Mouse (Mus musculus): ENCODE data around the gene Ptprn2. TPM values are rescaled to one million over a fixed set of nuclear protein-coding genes. Genes with fewer than 3 reads are reported as not detected.
A peak's percentile ranks its signal among the peaks of the same experiment; 100 is the strongest.

Gene Ptprn2
- polyA plus RNA-seq, 1 experiment from 2014 or later = 24.7 TPM

DNA sequence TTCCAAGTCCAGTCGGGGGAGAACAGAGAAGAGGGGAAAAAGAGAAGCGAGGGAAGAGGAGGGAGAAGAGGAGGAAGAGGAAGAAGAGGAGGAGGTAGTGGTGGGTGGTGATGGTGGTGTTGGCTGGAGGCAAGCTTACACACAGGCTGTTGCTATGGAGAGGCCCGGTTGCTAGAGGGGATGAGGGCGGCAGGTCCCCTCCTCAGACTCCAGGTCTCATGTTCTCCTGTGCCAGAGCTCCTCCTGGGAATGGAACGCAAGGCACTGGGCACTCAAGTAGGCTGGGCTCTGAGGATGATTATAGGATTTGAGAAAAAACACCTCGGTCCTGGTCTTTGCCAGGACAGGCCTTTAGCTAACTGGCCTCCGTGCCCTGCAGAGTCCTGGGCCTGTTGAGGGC, 666.1 kb downstream of the Ptprn2 start:
- H3K27me3 ChIP-seq (ENCODE audit: control insufficient read depth, insufficient read depth, low read length) = peaks cover 54% of the 10 kb centered on the region
- no peak overlapping the region for H3K27ac ChIP-seq (ENCODE audit: low read depth, low read length)
- H3K4me1 ChIP-seq (ENCODE audit: control insufficient read depth, insufficient read depth, low read length) = peaks cover 30% of the 10 kb centered on the region
- no peaks in the 10 kb centered on the region for H3K9me3 ChIP-seq (ENCODE audit: control insufficient read depth, low read length)
- no peak overlapping the region for H3K9ac ChIP-seq (replicated peaks; ENCODE audit: low read depth, low read length)
- ATAC-seq (ENCODE audit: low read depth) = no peak
- H3K4me2 ChIP-seq (ENCODE audit: low read depth, low read length) = no peak overlapping the region
- WGBS = 13% methylated on average over 7 of the region's 7 CpGs
- H3K36me3 ChIP-seq (ENCODE audit: control insufficient read depth, insufficient read depth, low read length) = no peaks in the 10 kb centered on the region
- H3K4me3 ChIP-seq (ENCODE audit: low read depth, low read length) = no peak overlapping the region

GRCm38 (mm10) chr12:117152366-117153165, 667.0 kb downstream of the Ptprn2 start:
- peak overlapping the region; percentile 50; the same call in 1 of the 2 replicates for H3K4me3 ChIP-seq (ENCODE audit: low read depth, low read length)
- H3K27ac ChIP-seq (ENCODE audit: low read depth, low read length) = no peak overlapping the region
- no peaks in the 10 kb centered on the region for H3K36me3 ChIP-seq (ENCODE audit: control insufficient read depth, insufficient read depth, low read length)
- no peak for ATAC-seq (ENCODE audit: low read depth)
- peaks cover 31% of the 10 kb centered on the region for H3K4me1 ChIP-seq (ENCODE audit: control insufficient read depth, insufficient read depth, low read length)
- 8% methylated on average over 28 of the region's 28 CpGs for WGBS
- no peaks in the 10 kb centered on the region for H3K9me3 ChIP-seq (ENCODE audit: control insufficient read depth, low read length)
- peak overlapping the region; percentile 67; the same call in 1 of the 2 replicates for H3K4me2 ChIP-seq (ENCODE audit: low read depth, low read length)
- no peak overlapping the region for H3K9ac ChIP-seq (replicated peaks; ENCODE audit: low read depth, low read length)
- H3K27me3 ChIP-seq (ENCODE audit: control insufficient read depth, insufficient read depth, low read length) = peaks cover 54% of the 10 kb centered on the region

GRCm38 (mm10) chr12:117153166-117153480, 667.6 kb downstream of the Ptprn2 start:
- Histone ChIP-seq H3K9ac (replicated peaks; ENCODE audit: low read depth, low read length) (0 out of 2 replicates have a peak overlapping the region, but pooled peaks have one; percentile 59), H3K4me1 (ENCODE audit: control insufficient read depth, insufficient read depth, low read length) (peaks cover 35% of the 10 kb centered on the region), H3K27ac (ENCODE audit: low read depth, low read length) (no peak overlapping the region), H3K4me2 (ENCODE audit: low read depth, low read length) (peak overlapping the region; percentile 67; the same call in 1 of the 2 replicates), H3K9me3 (ENCODE audit: control insufficient read depth, low read length) (no peaks in the 10 kb centered on the region), H3K36me3 (ENCODE audit: control insufficient read depth, insufficient read depth, low read length) (no peaks in the 10 kb centered on the region), H3K4me3 (ENCODE audit: low read depth, low read length) (peak overlapping the region; percentile 50; the same call in 1 of the 2 replicates), H3K27me3 (ENCODE audit: control insufficient read depth, insufficient read depth, low read length) (peaks cover 54% of the 10 kb centered on the region)
- WGBS = 2% methylated on average over 8 of the region's 8 CpGs
- no peak for ATAC-seq (ENCODE audit: low read depth)

DNA sequence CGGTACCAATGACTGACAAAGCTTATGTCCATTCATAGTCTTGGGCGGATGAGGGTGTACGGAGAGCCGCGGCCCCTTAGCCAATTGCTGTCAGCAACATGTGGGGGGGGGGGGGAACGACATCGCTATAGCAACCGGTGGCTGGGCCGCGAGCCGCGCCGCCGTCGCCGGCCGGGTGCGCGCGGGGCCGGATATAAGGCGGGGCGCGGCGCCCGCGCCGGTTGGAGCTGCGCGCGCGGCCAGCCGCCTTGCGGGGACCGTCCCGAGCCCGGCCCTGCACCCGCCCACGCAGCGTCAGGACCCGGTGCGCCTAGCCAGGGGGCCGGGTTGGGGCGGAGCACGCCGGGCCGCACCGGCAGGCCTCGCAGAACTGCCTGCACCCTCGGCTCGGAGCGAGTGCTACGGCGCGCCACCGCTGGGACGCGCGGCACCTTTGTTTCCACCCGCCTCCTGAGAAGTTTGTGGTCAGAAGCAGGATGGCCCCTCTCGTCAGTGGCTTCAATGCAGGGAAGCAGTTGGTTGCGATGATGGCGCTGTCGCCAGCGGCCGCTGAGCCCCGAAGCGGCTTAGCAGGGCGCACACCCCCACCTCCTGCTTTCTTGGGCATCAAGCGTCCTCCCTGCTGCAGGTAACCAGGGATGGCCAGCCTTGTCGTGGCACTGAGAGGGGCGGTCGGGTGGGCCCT, 668.3 kb downstream of the Ptprn2 start:
- Histone ChIP-seq H3K36me3 (ENCODE audit: control insufficient read depth, insufficient read depth, low read length) (no peaks in the 10 kb centered on the region), H3K4me1 (ENCODE audit: control insufficient read depth, insufficient read depth, low read length) (peaks cover 38% of the 10 kb centered on the region), H3K27ac (ENCODE audit: low read depth, low read length) (peak overlapping the region; percentile 25), H3K9me3 (ENCODE audit: control insufficient read depth, low read length) (no peaks in the 10 kb centered on the region), H3K27me3 (ENCODE audit: control insufficient read depth, insufficient read depth, low read length) (peaks cover 54% of the 10 kb centered on the region), H3K4me2 (ENCODE audit: low read depth, low read length) (peak overlapping the region; percentile 67), H3K4me3 (ENCODE audit: low read depth, low read length) (peak overlapping the region; percentile 50), H3K9ac (replicated peaks; ENCODE audit: low read depth, low read length) (peak overlapping the region; percentile 59)
- ATAC-seq (ENCODE audit: low read depth) = peak; percentile 66
- WGBS = under 1% methylated on average over 71 of the region's 73 CpGs

DNA sequence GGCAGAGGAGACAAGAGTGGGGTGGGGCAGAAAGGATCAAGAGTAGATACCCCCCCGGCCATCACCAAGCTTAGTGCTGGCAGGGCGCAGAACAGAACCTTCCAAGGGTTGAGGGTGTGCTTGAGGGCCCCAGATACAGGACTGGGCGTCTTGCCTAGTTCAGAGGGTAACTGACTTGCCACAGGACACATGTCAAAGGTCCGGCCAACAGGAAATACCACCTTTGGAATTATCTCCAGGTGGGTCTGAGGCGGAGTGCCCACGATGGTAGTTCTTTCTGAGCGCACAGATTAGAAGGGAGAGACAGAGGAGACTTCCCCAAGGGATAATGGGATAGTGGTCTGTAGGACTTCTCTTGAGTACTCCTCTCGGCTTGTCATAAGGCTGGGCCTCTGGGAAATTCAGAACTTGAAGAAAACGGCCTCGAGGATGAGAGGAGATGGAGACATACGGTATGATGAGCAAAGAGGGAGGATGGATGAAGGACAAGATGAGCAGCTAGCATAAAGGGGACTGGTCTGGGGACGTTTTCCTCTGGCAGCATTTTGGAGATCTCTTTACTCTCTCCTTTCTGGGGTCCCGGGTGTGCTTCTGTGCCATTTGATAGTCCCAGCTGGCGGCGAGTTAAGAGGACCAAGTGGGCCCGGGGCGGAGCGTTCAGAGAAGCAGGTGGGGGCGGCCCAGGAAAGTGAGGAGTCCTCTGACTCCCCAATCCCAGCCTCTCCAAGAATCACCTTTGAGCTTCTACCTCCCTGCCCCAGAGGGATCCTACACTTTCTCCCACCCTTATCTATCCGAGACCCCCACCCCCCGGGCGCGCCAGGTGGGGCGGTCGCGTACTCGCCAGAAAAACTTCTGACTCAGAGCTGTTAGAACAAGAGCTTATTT, 669.1 kb downstream of the Ptprn2 start:
- 2% methylated on average over 27 of the region's 27 CpGs for WGBS
- peaks cover 44% of the 10 kb centered on the region for H3K4me1 ChIP-seq (ENCODE audit: control insufficient read depth, insufficient read depth, low read length)
- H3K4me2 ChIP-seq (ENCODE audit: low read depth, low read length) = peak overlapping the region; percentile 67
- H3K36me3 ChIP-seq (ENCODE audit: control insufficient read depth, insufficient read depth, low read length) = no peaks in the 10 kb centered on the region
- peak overlapping the region; percentile 50 for H3K4me3 ChIP-seq (ENCODE audit: low read depth, low read length)
- no peak; the same call in 1 of the 2 replicates for ATAC-seq (ENCODE audit: low read depth)
- H3K9ac ChIP-seq (replicated peaks; ENCODE audit: low read depth, low read length) = peak overlapping the region; percentile 59
- peak overlapping the region; percentile 25 for H3K27ac ChIP-seq (ENCODE audit: low read depth, low read length)
- H3K27me3 ChIP-seq (ENCODE audit: control insufficient read depth, insufficient read depth, low read length) = peaks cover 54% of the 10 kb centered on the region
- no peaks in the 10 kb centered on the region for H3K9me3 ChIP-seq (ENCODE audit: control insufficient read depth, low read length)

GRCm38 (mm10) chr12:117155307-117156220, 670.0 kb downstream of the Ptprn2 start:
- H3K9ac ChIP-seq (replicated peaks; ENCODE audit: low read depth, low read length) = peak overlapping the region; percentile 59
- ATAC-seq (ENCODE audit: low read depth) = no peak
- H3K36me3 ChIP-seq (ENCODE audit: control insufficient read depth, insufficient read depth, low read length) = no peaks in the 10 kb centered on the region
- peaks cover 54% of the 10 kb centered on the region for H3K4me1 ChIP-seq (ENCODE audit: control insufficient read depth, insufficient read depth, low read length)
- H3K4me2 ChIP-seq (ENCODE audit: low read depth, low read length) = peak overlapping the region; percentile 67
- under 1% methylated on average over 33 of the region's 33 CpGs for WGBS
- peaks cover 52% of the 10 kb centered on the region for H3K27me3 ChIP-seq (ENCODE audit: control insufficient read depth, insufficient read depth, low read length)
- no peaks in the 10 kb centered on the region for H3K9me3 ChIP-seq (ENCODE audit: control insufficient read depth, low read length)
- H3K27ac ChIP-seq (ENCODE audit: low read depth, low read length) = peak overlapping the region; percentile 57
- peak overlapping the region; percentile 50 for H3K4me3 ChIP-seq (ENCODE audit: low read depth, low read length)

DNA sequence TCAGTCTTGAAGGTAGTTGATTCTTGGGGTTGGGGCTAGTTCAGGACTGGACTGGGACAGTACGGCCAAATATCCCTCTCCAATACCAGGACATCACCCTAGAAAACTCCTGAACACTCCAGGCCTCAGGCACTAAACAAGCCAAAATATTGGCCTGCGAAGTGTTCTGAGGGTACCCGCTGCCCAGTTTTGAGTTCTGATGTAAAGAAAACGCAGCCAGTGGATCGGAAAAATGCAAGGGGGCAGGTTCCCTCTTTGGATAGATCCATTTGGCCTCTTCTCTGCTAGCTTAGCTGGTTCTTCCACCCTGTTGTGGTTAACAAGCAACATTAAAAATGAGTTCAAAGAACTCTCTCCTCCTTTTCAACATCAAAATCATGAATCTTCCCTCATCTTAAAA, 670.7 kb downstream of the Ptprn2 start:
- no peak for ATAC-seq (ENCODE audit: low read depth)
- WGBS = 19% methylated on average over 5 of the region's 5 CpGs
- Histone ChIP-seq H3K9ac (replicated peaks; ENCODE audit: low read depth, low read length) (peak overlapping the region; percentile 59), H3K27me3 (ENCODE audit: control insufficient read depth, insufficient read depth, low read length) (peaks cover 46% of the 10 kb centered on the region), H3K9me3 (ENCODE audit: control insufficient read depth, low read length) (no peaks in the 10 kb centered on the region), H3K4me2 (ENCODE audit: low read depth, low read length) (peak overlapping the region; percentile 67), H3K27ac (ENCODE audit: low read depth, low read length) (no peak overlapping the region), H3K4me1 (ENCODE audit: control insufficient read depth, insufficient read depth, low read length) (peaks cover 56% of the 10 kb centered on the region), H3K36me3 (ENCODE audit: control insufficient read depth, insufficient read depth, low read length) (no peaks in the 10 kb centered on the region), H3K4me3 (ENCODE audit: low read depth, low read length) (peak overlapping the region; percentile 50)

GRCm38 (mm10) chr12:117156786-117157185, 671.3 kb downstream of the Ptprn2 start:
- no peak for ATAC-seq (ENCODE audit: low read depth)
- Histone ChIP-seq H3K4me1 (ENCODE audit: control insufficient read depth, insufficient read depth, low read length) (peaks cover 55% of the 10 kb centered on the region), H3K36me3 (ENCODE audit: control insufficient read depth, insufficient read depth, low read length) (no peaks in the 10 kb centered on the region), H3K9me3 (ENCODE audit: control insufficient read depth, low read length) (no peaks in the 10 kb centered on the region), H3K9ac (replicated peaks; ENCODE audit: low read depth, low read length) (no peak overlapping the region), H3K27ac (ENCODE audit: low read depth, low read length) (no peak overlapping the region), H3K4me2 (ENCODE audit: low read depth, low read length) (peak overlapping the region; percentile 32; the same call in 1 of the 2 replicates), H3K27me3 (ENCODE audit: control insufficient read depth, insufficient read depth, low read length) (peaks cover 41% of the 10 kb centered on the region), H3K4me3 (ENCODE audit: low read depth, low read length) (peak overlapping the region; percentile 50; the same call in 1 of the 2 replicates)
- WGBS = 41% methylated on average over 3 of the region's 3 CpGs

Data from neural tube, embryonic 14.5 days (tissue).